Mouse (Mus musculus) CH12.LX (cell line): ENCODE data around the gene Defb43. TPM values are rescaled to one million over a fixed set of nuclear protein-coding genes. Genes with fewer than 3 reads are reported as not detected.
A peak's percentile ranks its signal among the peaks of the same experiment; 100 is the strongest.

Experiments used
- DNase-seq: peaks from one replicate; pipeline ENCODE4 v3.0.0-alpha.2; 2013; ENCODE audit errors: extremely low read depth
- H3K27ac ChIP-seq: 2 replicates; pipeline ENCODE4 v1.5.1; 2012; ENCODE audit warnings: low read depth, mild to moderate bottlenecking, control low read depth, moderate library complexity; ENCODE audit not compliant: insufficient read depth
- H3K27me3 ChIP-seq: replicated peaks from 2 replicates; pipeline ENCODE3; 2012; ENCODE audit warnings: inconsistent platforms
- H3K36me3 ChIP-seq, 2 experiments: replicated peaks in 1 of 2; 2 replicates each; pipeline versions ENCODE3 to v1.6.1; 2012; ENCODE audit warnings: inconsistent platforms in 1 of 2, low read length in 1 of 2, mild to moderate bottlenecking in 1 of 2, mixed read lengths in 1 of 2, moderate library complexity in 1 of 2; ENCODE audit not compliant: control insufficient read depth in 1 of 2, insufficient read depth in 1 of 2
- H3K4me1 ChIP-seq, 2 experiments: 2 replicates each; pipeline ENCODE4 v1.6.1; 2012; ENCODE audit warnings: inconsistent platforms in 1 of 2, moderate library complexity in 1 of 2; ENCODE audit not compliant: insufficient read depth in 2 of 2, control insufficient read depth in 1 of 2
- H3K4me2 ChIP-seq: 2 replicates; pipeline ENCODE4 v1.6.1; 2012; ENCODE audit warnings: low read depth, mild to moderate bottlenecking, control low read depth; ENCODE audit not compliant: poor library complexity, insufficient read depth, severe bottlenecking
- H3K4me3 ChIP-seq, 3 experiments: fragments of 150-350 bp in 1 of 3; sonication (generic) in 1 of 3; replicated peaks in 1 of 3; 2 replicates each; pipeline versions ENCODE3 to v1.5.1; 2011 to 2012; ENCODE audit warnings: low read depth in 2 of 3, low read length in 2 of 3, mild to moderate bottlenecking in 2 of 3, moderate library complexity in 2 of 3, control low read depth in 1 of 3, improper control_type of control experiment in 1 of 3, inconsistent platforms in 1 of 3, mixed read lengths in 1 of 3; ENCODE audit not compliant: poor library complexity in 1 of 3
- H3K79me2 ChIP-seq: replicated peaks from 2 replicates; pipeline ENCODE4 v1.6.1; 2012; ENCODE audit warnings: mild to moderate bottlenecking, moderate library complexity; ENCODE audit not compliant: control insufficient read depth, poor library complexity, insufficient read depth, severe bottlenecking; ENCODE audit errors: extremely low read depth
- H3K9ac ChIP-seq: 2 replicates; pipeline ENCODE4 v1.6.1; 2012; ENCODE audit warnings: low read depth, mild to moderate bottlenecking, control low read depth, moderate library complexity; ENCODE audit not compliant: insufficient read depth
- H3K9me3 ChIP-seq: replicated peaks from 2 replicates; pipeline ENCODE3; 2012; ENCODE audit warnings: low read length, inconsistent platforms, mixed read lengths
- CTCF ChIP-seq, 2 experiments: IDR thresholded peaks in 1 of 2; conservative IDR thresholded peaks in 1 of 2; 2 replicates each; pipeline ENCODE4 v1.5.1; 2011 to 2012; ENCODE audit warnings: low read depth in 2 of 2, low read length in 2 of 2, improper control_type of control experiment in 1 of 2, inconsistent platforms in 1 of 2, mild to moderate bottlenecking in 1 of 2, moderate library complexity in 1 of 2
- GABPA ChIP-seq: IDR thresholded peaks from 2 replicates; pipeline ENCODE4 v1.6.1; 2012; ENCODE audit warnings: low read depth, low read length, improper control_type of control experiment, inconsistent platforms; ENCODE audit not compliant: insufficient replicate concordance
- HCFC1 ChIP-seq: IDR thresholded peaks from 2 replicates; pipeline ENCODE4 v1.6.1; 2012; ENCODE audit warnings: low read depth, mild to moderate bottlenecking, inconsistent platforms, low read length, improper control_type of control experiment
- IRF4 ChIP-seq: IDR thresholded peaks from 2 replicates; pipeline ENCODE4 v1.6.1; 2014; ENCODE audit warnings: low read depth, mild to moderate bottlenecking, inconsistent platforms, low read length, improper control_type of control experiment
- KAT2A ChIP-seq: IDR thresholded peaks from 2 replicates; pipeline ENCODE4 v1.6.1; 2012; ENCODE audit warnings: low read length, improper control_type of control experiment, inconsistent platforms; ENCODE audit not compliant: insufficient replicate concordance
- MAX ChIP-seq: IDR thresholded peaks from 2 replicates; pipeline ENCODE4 v1.6.1; 2011; ENCODE audit warnings: low read length, improper control_type of control experiment
- RAD21 ChIP-seq: IDR thresholded peaks from 2 replicates; pipeline ENCODE4 v1.6.1; 2011; ENCODE audit warnings: low read depth, mild to moderate bottlenecking, low read length, improper control_type of control experiment, moderate library complexity
- SIN3A ChIP-seq: IDR thresholded peaks from 2 replicates; pipeline ENCODE4 v1.6.1; 2012; ENCODE audit warnings: low read length, improper control_type of control experiment, inconsistent platforms
- SMC3 ChIP-seq: IDR thresholded peaks from 2 replicates; pipeline ENCODE4 v1.6.1; 2011; ENCODE audit warnings: low read depth, low read length, improper control_type of control experiment
- TBP ChIP-seq: conservative IDR thresholded peaks from 2 replicates; pipeline ENCODE4 v1.6.1; 2011; ENCODE audit warnings: low read depth, low read length, improper control_type of control experiment
- USF1 ChIP-seq: IDR thresholded peaks from 2 replicates; pipeline ENCODE4 v1.6.1; 2014; ENCODE audit warnings: low read depth, mild to moderate bottlenecking, inconsistent platforms, low read length, improper control_type of control experiment
- USF2 ChIP-seq: conservative IDR thresholded peaks from 2 replicates; pipeline ENCODE4 v1.6.1; 2011; ENCODE audit warnings: low read depth, low read length, improper control_type of control experiment
- ZC3H11A ChIP-seq: IDR thresholded peaks from 2 replicates; pipeline ENCODE4 v1.6.1; 2012; ENCODE audit warnings: low read depth, mild to moderate bottlenecking, inconsistent platforms, low read length, improper control_type of control experiment
- ZKSCAN1 ChIP-seq: IDR thresholded peaks from 2 replicates; pipeline ENCODE4 v1.6.1; 2012; ENCODE audit warnings: low read depth, inconsistent platforms, low read length, improper control_type of control experiment, borderline replicate concordance
- dilution Hi-C: fragments of 300-500 bp; cut with MboI; formaldehyde crosslinking; loops from 2 replicates; pipeline ENCODE4 v1.14.3; 2020; ENCODE audit warnings: low sequenced_read_pairs; ENCODE audit not compliant: extremely low pct_unique_long_range_greater_than_20kb, extremely low pct_ligation_motif_present
- in situ Hi-C: fragments of 300-500 bp; cut with MboI; formaldehyde crosslinking; loops from 3 replicates; pipeline ENCODE4 v1.14.3; 2019; ENCODE audit warnings: low sequenced_read_pairs, low pct_ligation_motif_present, low pct_unique_long_range_greater_than_20kb, mixed read lengths
- polyA plus RNA-seq: library from polyadenylated mRNA; unstranded; fragments of >175 nt; gene quantifications from 2 replicates; pipeline ENCODE4 v1.2.1, GENCODE M21; 2012; ENCODE audit warnings: low read depth; ENCODE audit not compliant: insufficient read length
- total RNA-seq, 2 experiments: library from RNA; depleted of rRNA; stranded (reverse); fragments of 300-350 nt in 1 of 2; fragments of >200 nt in 1 of 2; gene quantifications; 2 replicates each; pipeline ENCODE4 v1.2.3; 2012 to 2014

Defb43 gene
- total and polyA plus RNA-seq, 3 experiments: not detected

DNA sequence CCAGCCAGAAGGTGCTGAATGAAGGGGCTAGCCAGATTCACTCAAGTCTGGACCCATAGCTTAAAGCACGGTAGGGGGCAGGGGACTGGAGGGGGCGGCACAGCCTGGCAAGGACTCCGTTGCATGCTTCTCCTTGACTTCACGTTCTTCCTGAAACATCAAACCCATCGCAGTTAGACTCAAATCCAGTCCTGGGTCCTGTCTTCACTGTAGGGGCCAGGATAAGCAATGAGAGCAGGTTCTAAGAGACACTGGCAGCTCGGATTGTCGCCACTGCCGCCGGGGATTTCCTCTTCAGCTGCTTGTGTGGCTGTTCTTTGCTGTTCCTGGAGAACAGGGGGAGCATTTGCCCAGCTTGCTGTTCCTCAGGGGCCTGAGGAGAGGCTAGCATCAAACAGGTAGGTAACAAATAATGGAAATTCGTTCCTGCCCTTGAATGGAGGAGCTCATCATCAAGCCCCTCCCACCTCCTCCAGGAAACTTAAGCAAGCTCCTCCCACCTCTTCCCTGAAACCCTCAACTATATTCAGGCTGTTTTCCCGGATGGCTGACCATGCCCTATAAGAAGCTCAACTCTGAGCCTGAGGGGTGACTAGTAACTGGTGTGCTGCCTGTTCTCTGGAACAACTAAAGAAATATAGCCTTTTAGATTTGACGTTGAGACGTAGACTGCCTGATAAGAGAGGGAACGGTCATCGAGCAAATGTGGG lies 45.6 kb upstream of the Defb43 start:
- Histone ChIP-seq H3K9me3 (no peaks in the 10 kb centered on the region), H3K4me1 (no peaks in the 10 kb centered on the region), H3K79me2 (no peaks in the 10 kb centered on the region), H3K9ac (no peak overlapping the region), H3K4me3 (no peak overlapping the region), H3K36me3 (peaks cover 0 to 4% of the 10 kb centered on the region in 2 experiments), H3K27ac (no peak overlapping the region), H3K27me3 (no peaks in the 10 kb centered on the region), H3K4me2 (no peak overlapping the region; the same call in 1 of the 2 replicates)
- dilution Hi-C loops: no loop called here
- no peak for TF ChIP-seq GABPA
- TF ChIP-seq CTCF (conservative IDR thresholded peaks at IDR 0.05 in 1 of 2, IDR thresholded peaks at IDR 0.05 in 1 of 2; ENCODE audit: low read depth in 2 of 2, low read length in 2 of 2): no peak
- no peak for TF ChIP-seq MAX
- no peak for TF ChIP-seq IRF4
- in situ Hi-C loops: no loop called here
- no peak for DNase-seq

DNA sequence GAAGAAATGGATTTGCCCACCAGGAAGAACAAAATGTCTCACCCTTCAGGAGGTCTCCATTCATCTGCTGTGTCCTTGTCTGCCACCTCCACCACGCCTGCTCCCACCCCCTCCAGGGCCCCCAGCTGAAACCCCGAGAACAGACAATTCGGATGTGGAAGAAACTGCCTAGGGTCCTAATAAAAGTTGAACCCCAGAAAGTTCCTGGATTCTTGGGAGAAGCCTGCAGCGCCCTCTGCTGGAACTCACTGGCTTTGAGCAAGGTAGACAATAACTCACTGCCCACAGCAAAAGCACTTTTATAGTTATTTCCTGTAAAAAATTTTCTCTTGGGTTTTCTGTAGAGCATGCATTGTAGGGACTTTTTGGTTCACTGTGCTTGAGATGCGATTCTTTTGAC lies 36.5 kb upstream of the Defb43 start:
- dilution Hi-C loops (no loop called here), in situ Hi-C loops (loop anchor here (10.0 kb wide), 1 partner anchor 480 kb away; no protein-coding TSS in a partner anchor)
- Histone ChIP-seq H3K9me3 (no peaks in the 10 kb centered on the region), H3K79me2 (no peaks in the 10 kb centered on the region), H3K9ac (no peak overlapping the region), H3K4me3 (no peak overlapping the region), H3K27ac (no peak overlapping the region), H3K27me3 (no peaks in the 10 kb centered on the region), H3K36me3 (no peaks in the 10 kb centered on the region), H3K4me2 (no peak overlapping the region), H3K4me1 (peaks cover 2 to 22% of the 10 kb centered on the region in 2 experiments; a peak in 2 of 4 replicates)
- DNase-seq: peak; percentile 46
- TF ChIP-seq TBP: no peak
- TF ChIP-seq RAD21: peak; percentile 79
- TF ChIP-seq ZKSCAN1: no peak
- no peak for TF ChIP-seq ZC3H11A
- TF ChIP-seq KAT2A: no peak
- no peak for TF ChIP-seq HCFC1
- no peak for TF ChIP-seq SIN3A
- no peak for TF ChIP-seq USF2
- no peak for TF ChIP-seq USF1
- TF ChIP-seq MAX: no peak
- peak; percentile 71 for TF ChIP-seq SMC3
- peak; percentile 62 to 81 for TF ChIP-seq CTCF (conservative IDR thresholded peaks at IDR 0.05 in 1 of 2, IDR thresholded peaks at IDR 0.05 in 1 of 2; ENCODE audit: low read depth in 2 of 2, low read length in 2 of 2)
